ENCODE assay signal across 8 mouse cellular contexts in genomic region chr19:57272824-57273613, GRCm38 (mm10). TPM values are rescaled to one million over a fixed set of nuclear protein-coding genes. Genes with fewer than 3 reads are reported as not detected.
A peak's percentile ranks its signal among the peaks of the same experiment; 100 is the strongest.
DNase-seq lines count a peak whose midpoint lies in the region; ATAC-seq lines count a peak whose summit lies in the region.

No protein-coding gene starts in this region.

- H3K27me3 ChIP-seq in hindbrain, embryonic 15.5 days, result no peaks in the 10 kb centered on the region
- peaks cover 7% of the 10 kb centered on the region; the same call in 1 of the 2 replicates for H3K27me3 ChIP-seq in hindbrain, embryonic 13.5 days
- no peaks in the 10 kb centered on the region for H3K27me3 ChIP-seq in hindbrain, embryonic 16.5 days (replicated peaks; ENCODE audit: control insufficient read depth, insufficient read depth, low read length)

- 50% methylated on average over 13 of the region's 13 CpGs for WGBS in hindbrain, embryonic 15.5 days
- 49% methylated on average over 13 of the region's 13 CpGs for WGBS in hindbrain, embryonic 13.5 days
- 54% methylated on average over 13 of the region's 13 CpGs for WGBS in hindbrain, embryonic 16.5 days

- H3K36me3 ChIP-seq in hindbrain, embryonic 15.5 days, result no peaks in the 10 kb centered on the region
- no peaks in the 10 kb centered on the region for H3K36me3 ChIP-seq in hindbrain, embryonic 13.5 days
- no peaks in the 10 kb centered on the region for H3K36me3 ChIP-seq in hindbrain, embryonic 16.5 days (ENCODE audit: control insufficient read depth, insufficient read depth, low read length)

- peak; percentile 70 for DNase-seq in adrenal gland, postnatal 25 days
- peak; percentile 60 to 75 for DNase-seq in frontal cortex, adult 2 months (ENCODE audit: extremely low spot score in 1 of 2, low spot score in 1 of 2)
- DNase-seq in left cerebral cortex, postnatal 14 days (ENCODE audit: low spot score in 2 of 2), result peak; percentile 76 to 88
- DNase-seq in thymus, adult 18-20 months, result peak; percentile 37 to 53

- peak; percentile 43; the same call in 1 of the 2 replicates for ATAC-seq in hindbrain, embryonic 15.5 days (ENCODE audit: low FRiP score, low read depth)
- ATAC-seq in hindbrain, embryonic 13.5 days (ENCODE audit: low FRiP score), result no peak; the same call in 1 of the 2 replicates
- ATAC-seq in hindbrain, embryonic 16.5 days, result peak; percentile 75
- peak; percentile 89 for ATAC-seq in megakaryocyte-erythroid progenitor cell, adult 5-6 weeks (replicated peaks; ENCODE audit: low FRiP score, low TSS enrichment, poor library complexity, severe bottlenecking)

- H3K4me2 ChIP-seq in hindbrain, embryonic 15.5 days, result peak overlapping the region; percentile 22; the same call in 1 of the 2 replicates
- no peak overlapping the region for H3K4me2 ChIP-seq in hindbrain, embryonic 13.5 days
- peak overlapping the region; percentile 30; the same call in 1 of the 2 replicates for H3K4me2 ChIP-seq in hindbrain, embryonic 16.5 days (ENCODE audit: low read length)

- intact Hi-C loops in left cerebral cortex, postnatal 14 days (cut with DNase I), result no loop called here

- 0 out of 2 replicates have a peak overlapping the region, but pooled peaks have one; percentile 5 for H3K27ac ChIP-seq in hindbrain, embryonic 15.5 days (replicated peaks)
- no peak overlapping the region for H3K27ac ChIP-seq in hindbrain, embryonic 13.5 days
- no peak overlapping the region for H3K27ac ChIP-seq in hindbrain, embryonic 16.5 days (ENCODE audit: low read depth, low read length)

- H3K9me3 ChIP-seq in hindbrain, embryonic 15.5 days, result no peaks in the 10 kb centered on the region
- H3K9me3 ChIP-seq in hindbrain, embryonic 13.5 days, result no peaks in the 10 kb centered on the region
- no peaks in the 10 kb centered on the region for H3K9me3 ChIP-seq in hindbrain, embryonic 16.5 days (ENCODE audit: control insufficient read depth, low read length)

- peaks cover 41% of the 10 kb centered on the region for H3K4me1 ChIP-seq in hindbrain, embryonic 15.5 days (replicated peaks)
- H3K4me1 ChIP-seq in hindbrain, embryonic 13.5 days (replicated peaks), result peaks cover 70% of the 10 kb centered on the region
- peaks cover 22% of the 10 kb centered on the region for H3K4me1 ChIP-seq in hindbrain, embryonic 16.5 days (ENCODE audit: control insufficient read depth, insufficient read depth, low read depth, low read length)

- no peak overlapping the region for H3K4me3 ChIP-seq in hindbrain, embryonic 15.5 days
- H3K4me3 ChIP-seq in hindbrain, embryonic 13.5 days, result no peak overlapping the region
- H3K4me3 ChIP-seq in hindbrain, embryonic 16.5 days (ENCODE audit: low read length), result no peak overlapping the region

- H3K9ac ChIP-seq in hindbrain, embryonic 15.5 days, result no peak overlapping the region
- H3K9ac ChIP-seq in hindbrain, embryonic 13.5 days, result no peak overlapping the region
- H3K9ac ChIP-seq in hindbrain, embryonic 16.5 days (ENCODE audit: low read depth, low read length), result no peak overlapping the region

RNA-seq across cellular contexts. Expression of gene Ablim1, which starts 41.7 kb away (rescaled TPM):
- polyA plus RNA-seq in hindbrain, embryonic 15.5 days (2015; fragmentation: Nextera tagmentation; extraction: Ambion mirVana), result 56.9 and 63.2 TPM in 2 replicates
- 37.9 and 40.2 TPM in 2 replicates for polyA plus RNA-seq in hindbrain, embryonic 13.5 days (2015; fragmentation: Nextera tagmentation; extraction: Ambion mirVana)
- total RNA-seq in adrenal gland, postnatal 25 days (2021), result 32.5 and 35.6 TPM in 2 replicates
- polyA plus RNA-seq in frontal cortex, adult 2 months (2012; rRNA removed), result 54.2 and 56.0 TPM in 2 replicates
- 57.3 and 62.1 TPM in 2 replicates for polyA plus RNA-seq in hindbrain, embryonic 16.5 days (2015; fragmentation: Nextera tagmentation; extraction: Ambion mirVana)
- total RNA-seq in left cerebral cortex, postnatal 14 days (2021), result 100 to 1,000 TPM; 105 to 120 TPM
- 9.2 and 10.9 TPM in 2 replicates for total RNA-seq in megakaryocyte-erythroid progenitor cell, adult 5-6 weeks (2014; fragmentation: Nextera tagmentation)
- total RNA-seq in megakaryocyte-erythroid progenitor cell, adult 5-6 weeks (2017), result 1.5 and 6.3 TPM in 2 replicates
